ENCODE assay signal across 1 mouse cellular context in genomic region chr14:25083847-25084246, GRCm38 (mm10).
TF ChIP-seq lines count a peak whose summit lies in the region.

No protein-coding gene starts in this region.

TF ChIP-seq in CH12.LX, 34 proteins besides CTCF, POLR2A, EP300 and RAD21 (continued from another document):
- TF ChIP-seq KAT2A (IDR thresholded peaks at IDR 0.05; ENCODE audit: insufficient replicate concordance, low read length) (no peak), MYC (IDR thresholded peaks at IDR 0.05; ENCODE audit: low read depth, low read length) (no peak), POLR2AphosphoS2 (IDR thresholded peaks at IDR 0.05; ENCODE audit: low read depth, low read length) (no peak), E2F4 (IDR thresholded peaks at IDR 0.05; ENCODE audit: insufficient replicate concordance, low read depth, low read length) (no peak), TBP (conservative IDR thresholded peaks at IDR 0.05; ENCODE audit: low read depth, low read length) (no peak), SMC3 (IDR thresholded peaks at IDR 0.05; ENCODE audit: low read depth, low read length) (no peak)
